Mouse (Mus musculus): Measurements from ENCODE around the gene Pip5k1c.

Pip5k1c gene

DNA sequence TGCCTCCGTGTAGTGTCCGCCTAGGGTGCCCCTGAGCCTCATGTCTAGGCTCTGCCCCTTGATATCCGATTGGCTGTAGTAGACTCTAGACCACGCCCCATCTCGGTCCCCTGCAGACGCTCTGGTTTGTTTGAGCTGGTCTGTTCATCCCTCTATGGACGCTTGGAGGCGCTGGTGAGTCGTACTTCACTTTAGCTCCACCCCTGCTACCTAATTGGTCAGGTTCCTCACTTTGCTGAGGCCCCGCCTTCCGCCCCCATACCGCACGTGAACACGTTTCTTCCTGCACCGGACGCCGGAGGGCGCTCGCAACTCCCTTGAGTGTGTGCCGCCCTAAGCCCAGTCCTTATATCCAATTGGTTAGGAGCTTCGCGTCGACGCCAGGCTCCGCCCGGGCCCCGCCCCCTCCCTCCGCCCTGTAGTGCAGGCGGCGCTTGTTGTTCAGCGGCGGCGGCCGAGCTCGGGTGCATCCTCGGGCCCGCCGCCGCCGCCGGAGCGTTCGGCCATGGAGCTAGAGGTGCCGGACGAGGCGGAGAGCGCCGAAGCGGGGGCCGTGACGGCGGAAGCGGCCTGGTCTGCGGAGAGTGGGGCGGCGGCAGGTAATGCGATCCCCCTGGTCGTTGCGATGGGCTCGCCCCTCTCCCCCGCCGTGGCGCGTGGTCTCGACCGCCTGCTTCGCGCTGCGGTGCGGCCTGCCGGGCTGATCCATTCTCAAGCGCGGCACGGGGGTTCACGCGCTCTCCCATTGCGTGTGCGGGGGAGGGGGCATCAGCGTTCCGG, at the start of gene Pip5k1c:
Gene Pip5k1c, plus strand, starts transcription at position 410 of the 780 bp plus-strand sequence.
- peak; percentile 100 for DNase-seq (ENCODE audit: low spot score)

DNA sequence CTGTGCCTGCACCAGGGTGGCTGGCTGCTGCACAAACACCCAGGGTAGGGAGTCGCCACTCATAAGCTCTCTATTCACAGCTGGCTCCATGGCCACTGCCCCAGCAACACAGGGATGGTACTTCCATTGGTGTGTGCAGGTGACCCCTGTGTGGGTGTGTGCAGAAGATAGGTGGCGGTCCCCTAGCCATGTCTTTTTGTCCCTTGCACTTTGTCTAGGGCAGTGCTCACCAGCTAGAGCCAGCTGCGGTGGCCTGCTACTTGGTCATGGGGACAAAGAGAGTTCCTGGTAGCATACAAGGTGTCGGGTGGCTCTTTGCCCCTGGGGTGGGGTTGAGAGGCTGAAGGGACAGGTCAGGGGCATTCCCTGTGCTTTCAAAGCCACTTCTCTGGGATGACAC, 48.6 kb upstream of the Pip5k1c start:
- DNase-seq (ENCODE audit: low spot score) = no peak

DNA sequence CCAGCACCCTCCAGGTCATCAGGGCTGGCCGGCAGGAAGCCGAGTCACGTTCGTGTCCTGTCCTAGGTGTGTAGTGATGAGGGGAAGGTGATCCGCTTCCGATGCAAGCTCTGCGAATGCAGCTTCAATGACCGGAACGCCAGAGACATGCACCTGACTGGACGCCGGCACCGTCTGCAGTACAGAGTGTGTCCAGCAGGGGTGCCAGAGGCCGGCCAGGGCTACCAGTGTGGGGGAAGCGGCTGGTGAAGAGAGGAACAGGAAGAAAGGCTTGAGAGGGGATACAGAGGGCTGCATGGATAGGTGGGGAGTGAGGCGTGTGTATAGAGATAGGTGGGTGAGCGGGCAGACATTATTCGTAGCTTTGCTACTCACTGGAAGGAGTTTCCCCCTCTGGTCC, 48.2 kb upstream of the Pip5k1c start:
- peak; percentile 78 for DNase-seq (ENCODE audit: low spot score)

- DNase-seq (ENCODE audit: low spot score) = no peak
Measured at GRCm38 (mm10) chr10:81245166-81245565, 47.6 kb upstream of the Pip5k1c start.

GRCm38 (mm10) chr10:81247804-81248203, 45.0 kb upstream of the Pip5k1c start:
- no peak for DNase-seq (ENCODE audit: low spot score)

DNA sequence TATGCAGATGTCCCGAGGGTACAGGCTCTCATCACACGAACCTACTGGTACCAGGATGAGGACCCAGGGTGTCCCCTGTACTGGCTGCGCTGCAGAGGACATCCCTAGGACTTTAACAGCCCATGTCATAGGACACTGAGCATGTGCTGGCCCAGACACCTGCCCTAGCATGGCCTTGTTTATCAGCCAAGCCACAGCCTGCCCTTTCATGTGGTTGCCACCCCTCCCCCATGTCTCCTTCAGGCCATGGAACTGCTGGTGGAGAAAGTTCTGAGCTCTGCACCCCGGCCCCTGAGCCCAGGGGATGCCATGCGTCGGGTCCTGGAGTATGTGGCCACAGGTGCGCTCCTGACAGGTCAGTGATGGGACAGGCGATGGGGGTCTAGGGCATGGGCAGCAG, 43.3 kb upstream of the Pip5k1c start:
- DNase-seq (ENCODE audit: low spot score) = no peak

GRCm38 (mm10) chr10:81252424-81253419, 40.0 kb upstream of the Pip5k1c start, which contains the start of gene Matk:
Gene Matk (plus strand): TSS chr10:81252935.
- peak; percentile 87 for DNase-seq (ENCODE audit: low spot score)

DNA sequence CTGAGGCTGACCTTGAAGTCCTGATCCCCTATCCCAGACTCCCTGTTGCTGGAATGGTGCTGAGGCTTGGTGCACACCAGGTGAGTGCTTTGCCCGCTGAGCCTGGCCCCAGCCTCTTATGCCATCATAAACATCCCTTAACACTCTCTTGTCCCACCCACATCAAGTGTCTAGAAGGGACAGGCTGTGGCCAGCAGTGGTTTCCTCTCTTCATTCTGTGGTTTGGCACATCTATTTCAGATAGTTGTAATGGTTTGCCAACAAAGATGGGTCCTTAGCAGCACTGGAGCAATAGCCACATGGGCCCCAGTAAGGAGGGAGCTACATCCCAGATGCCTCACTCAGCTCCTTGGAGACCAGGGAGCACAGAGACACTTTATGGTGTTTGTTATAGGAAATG, 37.9 kb upstream of the Pip5k1c start:
- DNase-seq (ENCODE audit: low spot score) = no peak

- no peak for DNase-seq (ENCODE audit: low spot score)
Measured at GRCm38 (mm10) chr10:81257158-81258039, 35.4 kb upstream of the Pip5k1c start.

GRCm38 (mm10) chr10:81259225-81259884, 33.4 kb upstream of the Pip5k1c start:
- no peak for DNase-seq (ENCODE audit: low spot score)

GRCm38 (mm10) chr10:81261025-81261424, 31.7 kb upstream of the Pip5k1c start:
- no peak for DNase-seq (ENCODE audit: low spot score)

DNA sequence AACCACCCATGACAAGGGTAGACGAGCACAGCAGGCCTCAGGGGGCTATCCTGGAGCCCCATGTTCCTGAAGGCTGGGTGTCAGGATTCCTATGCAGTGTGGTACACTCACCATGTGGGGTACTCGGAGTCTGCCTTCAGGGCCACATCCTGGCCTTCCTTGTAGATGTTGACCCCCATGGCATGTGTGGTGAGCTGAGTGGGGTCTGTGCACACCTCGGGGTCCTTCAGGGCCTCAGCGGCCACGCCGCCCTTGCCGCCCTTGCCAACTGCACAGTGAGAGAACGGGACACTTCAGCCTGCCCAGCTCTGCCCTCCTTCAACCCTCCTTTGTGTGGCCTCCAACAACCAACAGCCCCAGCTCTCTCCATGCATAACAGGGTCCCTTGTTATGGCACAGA, 27.2 kb upstream of the Pip5k1c start:
- DNase-seq (ENCODE audit: low spot score) = no peak

GRCm38 (mm10) chr10:81266211-81267105, 26.3 kb upstream of the Pip5k1c start, which contains the start of the genes Mrpl54 and Apba3:
Gene Mrpl54 (minus strand): TSS chr10:81266934.
Gene Apba3 (plus strand): TSS chr10:81266960.
- peak; percentile 96 for DNase-seq (ENCODE audit: low spot score)

GRCm38 (mm10) chr10:81268056-81268455, 24.7 kb upstream of the Pip5k1c start:
- DNase-seq (ENCODE audit: low spot score) = peak; percentile 90

- DNase-seq (ENCODE audit: low spot score) = no peak
Measured at GRCm38 (mm10) chr10:81268643-81269412, 23.9 kb upstream of the Pip5k1c start.

DNA sequence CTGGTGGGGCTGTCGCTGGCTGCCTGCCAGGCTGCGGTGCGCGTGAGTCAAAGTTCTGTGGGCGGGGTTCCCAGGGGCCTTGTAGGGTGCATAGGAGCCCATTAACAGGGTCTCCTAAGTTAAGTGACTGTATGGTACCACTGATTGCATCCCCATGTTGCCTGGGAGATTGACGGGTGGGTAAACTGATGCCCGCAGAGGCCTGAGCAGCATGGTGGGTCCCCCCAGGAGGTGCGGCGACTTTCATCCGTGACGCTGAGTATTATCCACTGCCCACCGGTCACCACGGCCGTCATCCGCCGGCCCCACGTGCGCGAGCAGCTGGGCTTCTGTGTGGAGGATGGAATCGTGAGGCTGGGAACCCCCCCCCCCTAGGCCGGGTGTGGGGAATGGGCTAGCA, 20.4 kb upstream of the Pip5k1c start:
- no peak for DNase-seq (ENCODE audit: low spot score)

GRCm38 (mm10) chr10:81273842-81274241, 18.9 kb upstream of the Pip5k1c start:
- no peak for DNase-seq (ENCODE audit: low spot score)

DNA sequence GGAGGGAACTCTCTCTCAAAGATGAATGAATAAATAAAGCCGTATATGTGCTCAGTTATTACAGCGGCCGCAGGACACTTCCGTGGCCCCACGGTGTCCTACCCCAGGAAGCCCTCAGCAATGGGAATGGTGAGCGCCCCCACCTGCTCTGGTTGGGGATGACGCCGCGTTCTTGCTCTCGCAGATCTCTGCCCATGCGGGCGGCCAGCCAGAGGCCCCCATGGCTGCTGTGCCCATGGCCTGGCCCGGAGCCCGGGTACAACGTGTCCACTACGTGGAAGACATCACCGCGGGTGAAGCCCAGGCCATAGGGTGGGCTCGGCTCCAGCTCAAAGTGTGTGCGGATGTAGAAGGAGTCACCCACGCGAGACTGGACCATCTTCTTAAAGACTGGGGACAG, 15.1 kb upstream of the Pip5k1c start:
- no peak for DNase-seq (ENCODE audit: low spot score)

DNA sequence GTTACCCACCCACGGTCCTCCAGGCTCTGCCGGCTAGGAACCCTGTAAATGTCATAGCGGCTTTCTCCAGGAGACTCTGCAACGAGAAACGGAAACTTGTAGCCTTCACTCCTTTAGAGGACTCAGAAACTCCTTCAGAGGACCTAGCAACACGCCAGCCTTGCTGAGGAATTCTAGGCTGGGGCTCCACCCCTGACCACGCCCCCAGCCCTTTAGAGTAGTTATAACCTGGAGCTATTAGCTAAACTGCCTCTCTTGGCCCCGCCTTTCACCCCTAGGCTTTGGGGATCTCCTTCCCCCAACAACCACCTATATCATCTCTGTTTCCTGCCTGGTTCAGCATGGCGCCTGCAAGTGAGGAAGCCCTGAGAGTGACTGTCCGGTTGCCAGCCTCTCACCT, 13.3 kb upstream of the Pip5k1c start:
- DNase-seq (ENCODE audit: low spot score) = no peak

All from layer of hippocampus, adult 11-12 months (tissue).